Mouse (Mus musculus): ENCODE data around the gene C530008M17Rik. TPM values are rescaled to one million over a fixed set of nuclear protein-coding genes. Genes with fewer than 3 reads are reported as not detected.

Gene C530008M17Rik
- total RNA-seq, 2 experiments from 2014 or later: 3.9 to 4.1 TPM

DNA sequence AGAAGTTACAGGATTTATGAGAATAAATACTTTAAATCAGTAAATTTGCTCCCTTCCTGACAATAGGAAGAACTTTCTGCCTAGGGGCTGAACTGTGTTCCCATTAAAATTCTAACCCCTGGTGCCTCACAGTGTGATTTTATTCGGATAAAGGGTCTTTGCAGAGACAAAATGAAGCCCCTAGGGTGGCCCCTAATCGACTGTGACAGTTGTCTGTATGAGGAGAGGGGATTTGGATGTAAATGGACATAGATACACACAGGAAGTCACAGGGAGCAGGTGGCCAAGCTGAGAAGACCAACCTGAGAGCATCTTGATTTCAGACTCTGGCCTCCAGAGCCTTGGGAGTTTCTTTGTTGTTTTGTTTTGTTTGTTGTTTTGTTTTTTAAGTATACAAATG lies 41.9 kb downstream of the C530008M17Rik start:
- no peak for DNase-seq
- intact Hi-C loops (cut with DNase I): no loop called here

DNA sequence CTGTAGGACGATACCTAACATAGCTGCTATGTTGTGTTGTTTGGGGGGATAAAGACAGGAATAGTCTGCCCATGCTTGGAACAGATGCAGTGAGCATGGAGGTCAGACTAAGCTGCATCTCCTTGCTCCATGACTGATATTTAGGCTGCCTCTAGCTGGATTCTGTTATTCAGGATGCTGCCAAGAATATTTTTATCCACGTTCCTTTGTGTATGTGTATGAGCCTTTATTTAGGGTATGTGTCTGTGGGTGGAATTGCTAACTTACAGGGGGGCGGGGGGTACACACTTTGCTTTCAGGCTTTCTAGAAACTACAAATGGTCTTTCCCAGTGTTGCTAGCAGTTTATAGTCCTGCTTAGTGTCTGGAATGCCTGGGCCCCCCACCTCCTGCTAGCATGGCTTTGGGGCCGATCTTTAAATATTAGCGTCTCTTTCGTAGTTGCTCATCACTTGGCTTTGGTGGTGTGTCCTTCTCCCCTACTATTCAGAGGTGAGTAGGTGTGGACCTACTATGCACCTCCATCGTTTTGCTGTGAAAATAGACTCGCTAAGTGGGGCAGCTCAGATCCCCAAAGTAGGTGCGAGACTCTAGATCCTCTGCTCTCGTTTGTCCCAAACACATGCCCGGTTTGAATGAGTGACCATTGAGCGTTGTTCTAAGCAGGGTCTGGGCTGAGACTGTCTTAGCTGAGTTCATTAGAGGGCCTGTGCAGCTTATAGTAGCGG lies 45.0 kb downstream of the C530008M17Rik start:
- intact Hi-C loops (cut with DNase I): no loop called here
- peak in 1 of 2 experiments; percentile 8 for DNase-seq

DNA sequence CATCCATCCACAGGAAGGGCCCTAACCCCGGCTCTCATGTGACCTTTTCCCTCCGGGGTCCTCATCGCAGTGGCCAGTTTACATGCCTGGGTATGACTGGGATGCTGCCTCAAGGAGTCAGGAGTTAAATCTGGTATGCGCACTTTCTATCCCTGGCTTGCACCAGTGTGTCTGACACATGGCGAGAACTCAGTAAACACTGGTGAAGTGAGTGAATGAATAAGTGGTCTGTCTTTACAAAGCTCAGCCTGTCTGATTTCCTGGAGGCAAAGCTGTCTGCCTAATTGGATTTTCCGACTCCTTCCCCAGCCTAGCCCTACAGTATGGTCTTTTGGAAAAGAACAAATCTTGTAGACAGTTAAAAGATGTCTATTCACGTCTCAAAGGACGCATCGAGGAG lies 45.8 kb downstream of the C530008M17Rik start:
- intact Hi-C loops (cut with DNase I): no loop called here
- DNase-seq: peak in 1 of 2 experiments; percentile 6

DNA sequence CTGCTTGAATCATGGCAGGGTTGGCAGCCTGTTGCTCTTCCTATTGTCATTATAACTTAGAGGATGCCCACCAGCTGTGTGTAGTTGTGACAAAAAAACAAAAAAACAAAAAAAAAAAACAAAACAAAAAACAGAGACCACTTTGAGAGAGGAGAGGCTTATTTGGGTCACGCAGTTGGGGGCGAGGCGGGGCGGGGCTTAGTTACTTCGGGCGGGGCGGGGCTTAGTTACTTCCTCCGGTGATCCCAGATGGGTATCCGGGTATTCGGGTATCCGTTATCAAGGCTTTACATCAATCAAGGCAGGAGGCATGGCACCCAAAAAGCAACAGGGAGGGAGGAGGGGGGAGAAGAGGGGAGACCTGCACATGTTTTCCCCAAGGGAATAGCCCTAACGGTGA lies 46.3 kb downstream of the C530008M17Rik start:
- DNase-seq: no peak
- intact Hi-C loops (cut with DNase I): no loop called here

DNA sequence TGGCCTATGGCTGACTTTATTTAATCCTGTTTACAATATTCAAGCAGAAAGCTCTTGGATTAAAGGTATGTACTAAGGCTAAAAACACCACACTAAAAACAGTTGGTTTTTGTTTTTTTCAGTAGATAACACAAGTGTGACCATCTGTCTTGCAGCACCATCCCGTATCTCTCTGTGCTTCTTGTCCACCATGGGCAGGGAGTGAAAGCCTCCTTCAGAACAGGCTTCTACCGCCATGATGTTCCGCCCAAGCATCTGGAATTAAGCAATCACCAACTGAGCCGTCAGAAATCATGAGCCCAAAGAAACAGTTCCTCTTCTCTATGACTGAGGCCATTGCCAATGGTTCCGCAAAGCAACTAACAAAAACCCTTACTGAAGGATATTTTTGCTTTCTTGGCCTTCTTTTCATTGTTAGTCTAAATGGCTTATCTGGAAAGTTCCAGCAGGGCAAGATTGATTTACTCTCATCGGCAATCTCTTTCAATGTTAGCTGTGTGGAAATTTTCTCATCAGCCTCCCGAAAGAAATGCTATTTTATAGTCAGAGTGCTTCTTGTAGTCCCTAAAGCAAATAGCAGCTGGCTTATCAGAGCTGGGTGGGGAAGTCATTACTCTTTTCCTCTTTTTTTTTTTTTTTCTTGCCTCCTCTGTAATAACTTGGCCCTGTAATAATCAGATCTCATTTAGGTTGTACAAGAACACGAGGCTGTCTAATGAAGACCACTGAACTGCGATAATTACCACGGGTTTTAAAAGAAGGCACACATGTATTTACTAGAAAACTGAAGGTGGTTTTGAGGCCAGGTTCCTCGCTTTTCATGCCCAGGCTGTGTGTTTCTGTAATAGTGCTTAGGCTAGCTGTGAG lies 49.2 kb downstream of the C530008M17Rik start:
- intact Hi-C loops (cut with DNase I): no loop called here
- DNase-seq: no peak

DNA sequence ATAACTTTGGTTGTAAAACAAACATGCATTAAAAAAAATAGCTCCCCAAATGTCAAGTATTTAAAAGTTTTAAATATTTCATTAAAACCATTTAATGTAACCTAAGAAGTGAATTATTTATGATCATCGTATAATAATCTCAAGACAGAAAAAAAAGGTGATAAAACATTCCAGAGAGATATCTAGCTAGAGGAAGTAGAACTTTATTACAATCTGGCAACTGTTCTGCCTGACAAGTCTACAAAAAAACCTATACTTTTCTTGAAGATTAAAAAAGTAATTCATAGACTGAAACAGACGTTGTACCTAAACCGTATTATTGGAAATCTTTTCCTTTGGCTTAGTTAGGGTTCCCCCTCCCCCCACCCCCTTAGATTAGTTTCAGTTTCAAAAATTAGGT lies 50.8 kb downstream of the C530008M17Rik start:
- DNase-seq: no peak
- intact Hi-C loops (cut with DNase I): no loop called here

DNA sequence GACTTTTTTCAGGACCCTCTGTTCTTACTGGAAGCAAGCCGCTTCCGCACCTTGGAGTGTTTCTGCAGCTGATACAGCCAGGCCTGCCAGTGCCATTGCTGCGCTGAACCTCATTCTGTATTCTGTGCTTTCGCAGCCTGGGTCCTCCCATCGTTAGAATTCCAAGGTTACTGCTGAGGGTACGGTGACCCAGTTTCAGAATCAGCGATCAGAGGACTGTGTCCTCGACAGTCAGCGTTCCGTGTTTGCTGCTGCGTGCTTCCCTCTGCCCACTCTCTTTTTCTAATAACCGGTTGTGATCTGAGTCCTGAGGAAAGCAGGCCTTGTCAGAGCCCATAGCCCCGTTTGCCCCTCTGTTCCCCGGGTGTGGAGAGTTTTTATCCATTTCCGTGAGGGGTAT lies 51.7 kb downstream of the C530008M17Rik start:
- DNase-seq: no peak
- intact Hi-C loops (cut with DNase I): no loop called here

DNA sequence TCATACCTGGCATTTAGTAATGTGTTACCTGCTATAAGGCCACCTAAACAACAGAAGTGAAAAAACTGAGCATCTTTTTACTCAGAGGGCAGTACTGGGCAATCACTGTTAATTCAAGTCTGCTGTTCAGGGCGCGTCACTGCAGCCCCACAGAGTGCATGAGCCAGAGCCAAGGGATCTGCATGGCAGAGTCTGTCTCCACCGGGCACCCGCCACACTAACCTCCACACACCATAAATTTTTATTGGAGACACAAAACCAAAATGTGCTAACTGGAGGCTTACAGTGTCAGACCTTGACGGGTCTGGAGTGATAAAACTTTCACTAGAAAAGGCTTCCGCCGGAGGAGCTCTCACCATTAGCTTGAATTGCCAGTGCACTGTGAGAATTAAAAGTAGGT lies 57.4 kb downstream of the C530008M17Rik start:
- DNase-seq: no peak
- intact Hi-C loops (cut with DNase I): no loop called here

DNA sequence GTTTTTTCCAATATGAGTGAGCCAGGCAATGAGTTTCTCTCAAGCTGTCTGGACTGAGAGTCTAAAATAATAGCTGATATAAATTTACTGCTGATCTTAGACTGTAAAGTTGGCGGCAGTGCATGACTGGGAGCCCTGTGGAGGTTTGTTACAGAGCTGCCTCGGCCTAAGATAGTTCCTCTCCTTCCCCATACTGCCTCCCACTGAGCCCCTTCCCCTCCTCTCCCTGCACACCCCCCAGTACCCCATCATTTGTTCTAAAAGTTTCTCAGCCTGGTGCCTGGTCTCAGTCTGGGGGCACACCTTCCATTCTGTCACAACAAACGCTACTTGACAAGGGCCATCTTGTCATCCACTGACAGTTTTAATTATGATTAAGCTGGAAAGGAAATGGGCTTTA lies 63.6 kb downstream of the C530008M17Rik start:
- intact Hi-C loops (cut with DNase I): loop anchor here (5.0 kb wide), 1 partner anchor 63 kb away; the partner anchor contains the start of gene C530008M17Rik

DNA sequence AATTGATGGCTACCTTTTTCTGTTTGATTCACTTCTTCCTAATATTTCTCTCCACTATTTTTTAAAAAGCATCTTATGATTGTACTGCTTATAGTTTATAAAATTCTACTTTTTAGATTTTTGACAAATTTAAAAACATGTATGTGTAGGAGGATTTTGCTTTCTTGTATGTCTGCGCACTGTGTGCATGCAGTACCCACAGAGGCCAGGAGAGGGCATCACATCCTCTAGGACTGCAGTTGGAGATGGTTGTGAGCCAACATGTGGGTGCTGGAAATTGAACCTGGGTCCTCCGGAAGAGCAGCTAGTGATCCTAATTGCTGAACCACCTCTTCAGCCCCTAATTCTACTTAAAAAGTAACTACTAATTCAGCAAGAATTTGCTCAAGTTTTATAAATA lies 68.6 kb downstream of the C530008M17Rik start:
- DNase-seq: no peak
- intact Hi-C loops (cut with DNase I): no loop called here

More for the DNA sequence above, 63.6 kb downstream of the C530008M17Rik start:
- DNase-seq: no peak

DNA sequence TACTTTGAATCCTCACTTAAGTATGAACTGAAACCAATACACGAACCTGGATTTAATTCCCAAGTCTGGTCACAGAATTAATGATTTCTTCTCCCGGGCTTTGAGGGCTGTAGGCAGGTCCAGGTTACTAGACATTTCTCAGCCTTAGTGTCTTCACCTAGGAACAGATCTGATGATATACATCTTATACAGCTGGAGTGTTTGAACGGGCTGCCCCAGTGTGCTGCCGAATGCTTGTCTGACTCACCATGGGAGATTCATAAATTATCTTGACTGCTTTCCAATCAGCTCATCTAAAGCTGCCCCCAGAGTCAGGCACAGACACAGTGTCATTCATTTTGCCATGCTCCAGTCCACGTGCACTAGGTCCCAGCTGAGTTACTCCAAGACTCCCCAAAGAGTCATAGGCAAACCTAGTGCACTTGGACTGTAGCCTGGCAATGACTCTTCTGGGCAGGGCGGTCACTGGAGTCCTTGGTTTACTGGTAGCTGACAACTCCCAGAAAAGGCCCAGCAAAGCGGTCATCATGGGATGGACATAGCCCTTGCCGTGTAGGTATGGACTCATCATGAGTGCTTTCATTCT lies 70.3 kb downstream of the C530008M17Rik start:
- intact Hi-C loops (cut with DNase I): no loop called here
- DNase-seq: no peak

DNA sequence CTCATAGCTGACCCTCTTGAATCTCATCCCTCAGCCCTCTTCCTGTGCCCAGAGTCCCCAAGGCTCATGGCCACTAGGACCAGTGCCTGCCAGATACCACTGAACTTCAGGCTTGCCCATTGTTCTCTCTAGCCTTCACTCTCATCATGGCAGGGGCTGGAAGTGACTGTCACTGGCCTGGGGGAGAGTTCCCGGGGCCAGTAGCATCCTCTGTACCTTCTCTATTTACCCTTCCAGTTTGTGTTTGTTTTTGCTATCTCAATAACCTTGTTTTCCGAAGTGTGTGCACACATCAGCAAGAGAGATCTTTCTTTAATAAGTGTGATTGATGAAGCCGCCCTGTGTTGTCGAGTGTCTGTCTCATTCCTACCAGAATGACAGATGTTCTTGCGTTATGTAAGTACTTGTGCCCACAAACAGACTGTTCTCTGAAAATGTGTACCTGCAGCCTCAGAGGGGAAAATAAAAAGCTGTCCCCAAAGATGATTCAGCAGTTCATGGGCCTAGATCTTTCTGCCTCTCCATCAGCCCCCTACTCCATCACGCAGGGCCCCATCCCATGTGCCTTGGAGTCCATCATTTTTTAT lies 76.8 kb downstream of the C530008M17Rik start:
- intact Hi-C loops (cut with DNase I): no loop called here
- no peak for DNase-seq

DNA sequence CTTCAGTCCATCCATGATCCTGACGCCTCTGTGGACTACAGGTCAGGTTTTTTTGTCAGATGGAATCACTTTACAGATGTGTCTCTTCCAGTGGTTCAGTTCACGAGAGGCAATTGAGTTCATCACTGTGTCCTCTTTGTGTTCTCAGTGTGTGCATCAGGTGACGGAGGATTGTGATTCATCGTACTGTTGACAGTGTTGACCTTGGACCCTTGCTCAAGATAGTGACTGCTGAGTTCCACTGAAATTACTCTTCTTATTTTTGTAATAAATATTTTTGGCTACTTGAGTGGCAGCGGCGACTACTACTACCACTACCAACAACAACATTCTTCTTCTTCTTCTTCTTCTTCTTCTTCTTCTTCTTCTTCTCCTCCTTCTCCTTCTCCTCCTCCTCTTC lies 85.2 kb downstream of the C530008M17Rik start:
- no peak for DNase-seq
- intact Hi-C loops (cut with DNase I): no loop called here

DNA sequence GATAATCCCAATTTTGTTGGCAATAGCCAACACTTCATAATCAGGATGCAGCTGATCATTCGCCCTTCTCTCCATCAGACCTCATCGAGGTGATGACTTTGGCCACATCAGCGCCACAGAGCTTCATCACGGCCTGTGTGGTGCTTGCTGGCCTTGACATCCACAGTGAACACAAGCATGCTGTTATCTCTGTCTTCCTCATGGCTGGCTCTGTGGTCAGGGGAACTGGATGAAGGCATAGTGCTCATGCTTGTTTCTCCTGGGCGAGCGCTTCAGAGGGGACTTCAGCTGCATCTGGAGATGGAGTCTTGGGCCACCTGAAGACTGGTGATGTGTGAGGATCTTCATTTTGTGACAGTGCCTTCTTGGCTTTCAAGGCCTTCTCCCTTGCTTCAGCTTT lies 85.8 kb downstream of the C530008M17Rik start:
- intact Hi-C loops (cut with DNase I): no loop called here
- no peak for DNase-seq

DNA sequence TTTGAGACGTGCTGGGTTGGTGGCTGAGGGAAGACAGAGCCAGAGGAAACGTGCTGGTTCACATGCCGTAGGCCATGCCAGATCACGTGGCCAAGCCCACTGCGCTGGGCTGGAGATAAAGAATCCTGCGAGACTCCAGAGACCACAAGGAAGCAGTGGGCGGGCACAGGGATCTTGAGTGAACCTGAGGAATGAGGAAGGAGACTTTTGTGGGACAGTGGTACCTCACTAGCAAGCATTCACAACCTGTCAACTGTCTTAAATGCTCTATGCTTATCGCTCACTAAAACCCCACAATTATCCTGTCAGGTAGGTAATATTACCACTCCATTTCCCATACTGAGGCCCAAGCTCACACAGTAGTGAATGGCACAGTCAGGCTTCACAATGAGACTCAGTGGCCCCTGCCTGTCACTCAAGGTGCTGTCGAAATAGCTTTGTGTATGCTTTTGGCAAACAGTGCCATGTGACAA lies 88.5 kb downstream of the C530008M17Rik start:
- no peak for DNase-seq
- intact Hi-C loops (cut with DNase I): no loop called here

DNA sequence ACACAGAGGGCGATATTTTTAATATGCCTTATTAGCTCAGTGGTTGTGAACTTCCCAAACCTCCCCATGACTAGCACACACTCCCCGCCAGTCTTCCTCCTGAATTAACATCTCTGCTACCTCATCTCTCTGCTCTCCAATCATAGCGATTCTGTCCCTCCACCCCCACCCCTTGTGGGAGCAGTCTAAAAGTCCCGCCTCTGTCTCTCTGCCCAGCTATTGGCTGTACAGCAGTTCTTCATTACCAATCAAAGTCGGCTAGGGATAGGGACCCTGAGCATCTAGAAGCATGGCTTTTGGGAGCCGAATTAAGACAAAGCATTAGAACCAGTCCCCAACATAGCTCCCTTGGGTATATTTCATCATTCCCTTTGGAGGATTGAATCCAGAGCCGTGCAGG lies 91.5 kb downstream of the C530008M17Rik start:
- DNase-seq: no peak
- intact Hi-C loops (cut with DNase I): no loop called here

DNA sequence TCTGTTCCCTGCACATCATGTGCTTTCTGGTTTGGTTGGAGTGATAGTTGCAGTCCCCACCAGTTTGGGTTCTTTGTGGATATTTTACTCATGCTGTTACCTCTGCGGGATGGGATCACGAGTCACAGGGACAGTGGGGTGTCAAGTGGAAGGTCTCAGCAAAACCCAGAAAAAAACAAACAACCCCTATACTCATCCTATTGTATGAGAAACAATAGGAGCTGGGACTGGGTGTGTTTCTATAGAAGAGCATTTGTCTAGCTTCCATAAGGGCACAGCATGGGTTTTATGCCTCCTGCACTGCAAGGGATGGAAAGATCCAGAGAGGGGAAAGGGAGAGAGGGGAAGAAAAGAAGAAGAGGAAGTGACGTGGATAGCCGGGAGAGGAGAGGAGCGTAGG lies 96.0 kb downstream of the C530008M17Rik start:
- intact Hi-C loops (cut with DNase I): no loop called here
- no peak for DNase-seq

DNA sequence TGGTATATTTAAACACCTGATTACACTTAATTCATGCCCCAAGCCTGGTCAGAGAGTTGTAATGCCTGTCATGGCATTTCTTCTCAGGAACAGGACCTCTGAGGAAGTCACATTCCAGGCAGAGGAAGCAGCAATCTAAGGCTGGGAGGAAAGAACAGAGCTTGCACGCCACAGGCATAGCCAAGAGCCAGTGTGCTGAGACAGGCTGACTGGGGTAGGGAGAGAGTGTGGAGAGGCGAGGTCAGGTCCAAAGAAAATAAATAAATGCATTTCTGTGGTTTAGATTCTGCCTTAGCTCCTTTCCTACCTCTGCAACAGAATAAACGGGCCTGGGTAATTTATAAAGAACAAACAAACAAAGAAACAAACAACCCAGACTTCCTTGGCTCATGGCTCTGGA lies 104.0 kb downstream of the C530008M17Rik start:
- no peak for DNase-seq
- intact Hi-C loops (cut with DNase I): no loop called here

DNA sequence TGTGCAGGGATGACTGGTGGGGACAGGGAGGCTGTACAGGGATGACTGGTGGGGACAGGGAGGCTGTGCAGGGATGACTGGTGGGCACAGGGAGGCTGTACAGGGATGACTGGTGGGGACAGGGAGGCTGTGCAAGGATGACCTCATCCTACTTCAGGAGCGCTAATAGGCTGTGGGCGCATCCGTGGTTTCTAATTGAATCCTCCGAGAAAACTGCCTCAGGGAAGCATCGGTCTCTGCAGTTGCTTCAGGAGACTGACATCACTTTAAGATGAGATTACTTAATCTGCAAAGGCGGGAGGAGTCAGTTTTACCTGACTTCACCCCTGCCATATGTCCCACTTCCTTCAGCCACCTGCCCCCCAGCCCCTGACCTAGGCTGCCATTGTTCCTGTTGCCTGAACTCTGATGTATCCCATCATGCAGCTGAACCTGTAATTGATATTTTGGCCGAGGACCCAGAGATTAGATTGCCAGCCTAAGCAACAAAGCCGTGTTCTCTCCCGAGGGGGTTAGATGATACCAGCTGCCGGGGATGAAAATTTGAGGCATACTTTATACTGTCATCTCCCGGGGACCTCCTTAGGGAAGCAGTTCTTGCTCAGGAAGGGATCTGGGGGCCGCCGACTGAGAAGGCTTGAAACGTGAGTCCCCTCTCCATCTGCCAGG lies 105.9 kb downstream of the C530008M17Rik start:
- intact Hi-C loops (cut with DNase I): no loop called here
- no peak for DNase-seq

DNA sequence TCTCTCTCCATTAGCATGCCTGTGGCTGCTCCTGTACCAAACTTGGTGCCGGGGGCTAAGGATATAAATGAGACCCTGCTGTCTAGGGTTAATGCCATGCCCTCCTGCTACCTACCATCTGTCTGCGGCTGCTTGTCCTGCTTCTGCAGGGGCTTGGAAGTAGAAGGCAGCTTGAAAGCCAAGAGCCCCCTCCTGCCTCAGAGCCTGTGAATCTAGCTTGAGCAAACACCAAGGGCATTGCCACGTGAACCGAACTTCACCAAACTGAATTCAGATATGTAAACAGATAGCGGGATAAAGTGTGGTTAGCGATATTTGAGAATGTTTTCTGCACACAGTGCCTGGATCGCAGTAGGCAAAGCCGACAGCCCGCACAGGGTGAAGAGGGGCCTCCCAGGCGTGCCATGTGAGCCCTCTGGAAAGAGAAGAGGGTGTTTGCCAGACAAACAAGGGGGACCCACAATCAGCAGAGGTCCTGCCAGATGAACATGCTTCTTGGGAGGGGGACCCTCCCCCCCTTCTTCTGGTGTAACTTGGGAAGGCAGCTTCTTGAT lies 106.9 kb downstream of the C530008M17Rik start:
- no peak for DNase-seq

More for the DNA sequence above, 106.9 kb downstream of the C530008M17Rik start:
- intact Hi-C loops (cut with DNase I): no loop called here
